8 mouse cellular contexts compared by ENCODE assay signal in genomic region chr3:88526157-88527131, GRCm38 (mm10). TPM values are rescaled to one million over a fixed set of nuclear protein-coding genes. Genes with fewer than 3 reads are reported as not detected.
DNase-seq lines count a peak whose midpoint lies in the region; ATAC-seq and TF ChIP-seq lines count a peak whose summit lies in the region.

No protein-coding gene starts in this region.

- no peaks in the 10 kb centered on the region for H3K79me2 ChIP-seq in CH12.LX (replicated peaks; ENCODE audit: control insufficient read depth, extremely low read depth, insufficient read depth, poor library complexity, severe bottlenecking)

- DNase-seq in CH12.LX (ENCODE audit: extremely low read depth) = peak; percentile 91
- peak; percentile 84 for DNase-seq in c-Kit-positive CD71-positive TER-119-negative erythroid progenitor cells, embryonic 14.5 days (ENCODE audit: low read depth)
- DNase-seq in heart, postnatal 10 days = peak; percentile 88 to 92
- DNase-seq in kidney, postnatal 4 days = peak; percentile 91 to 93
- peak; percentile 79 for DNase-seq in lung, adult 2 months
- DNase-seq in testis, postnatal 14 days (ENCODE audit: low spot score) = peak; percentile 80

- WGBS in forebrain, embryonic 13.5 days = 34% methylated on average over 17 of the region's 17 CpGs
- WGBS in lung, adult 2 months = 34% methylated on average over 17 of the region's 17 CpGs

- in situ Hi-C loops in CH12.LX (cut with MboI; ENCODE audit: low pct_ligation_motif_present, low pct_unique_long_range_greater_than_20kb, low sequenced_read_pairs) = no loop called here

- ATAC-seq in forebrain, embryonic 13.5 days = peak; percentile 67
- peak; percentile 81 for ATAC-seq in neutrophil, adult 5-6 weeks (ENCODE audit: extremely low read depth, insufficient number of reproducible peaks, low FRiP score, poor library complexity, severe bottlenecking)

- 0 out of 2 replicates have a peak, but pooled peaks have one; percentile 29 for TF ChIP-seq POLR2A in CH12.LX (IDR thresholded peaks at IDR 0.05; ENCODE audit: low read depth, low read length)
- no peak for TF ChIP-seq POLR2A in lung, adult 2 months (IDR thresholded peaks at IDR 0.05; ENCODE audit: borderline replicate concordance, extremely low read depth, low read depth, low read length)

- H3K27ac ChIP-seq in CH12.LX (ENCODE audit: insufficient read depth, low read depth) = no peak overlapping the region
- peak overlapping the region; percentile 59 for H3K27ac ChIP-seq in forebrain, embryonic 13.5 days

- TF ChIP-seq EP300 in CH12.LX (IDR thresholded peaks at IDR 0.05; ENCODE audit: low read length) = no peak

- no peaks in the 10 kb centered on the region for H3K9me3 ChIP-seq in CH12.LX (replicated peaks; ENCODE audit: low read length)
- no peaks in the 10 kb centered on the region for H3K9me3 ChIP-seq in forebrain, embryonic 13.5 days (replicated peaks)

- peaks cover 22 to 44% of the 10 kb centered on the region in 2 experiments for H3K4me1 ChIP-seq in CH12.LX (ENCODE audit: control insufficient read depth in 1 of 2, insufficient read depth in 2 of 2)
- H3K4me1 ChIP-seq in forebrain, embryonic 13.5 days = peaks cover 61% of the 10 kb centered on the region
- peaks cover 7% of the 10 kb centered on the region; the same call in 1 of the 2 replicates for H3K4me1 ChIP-seq in lung, adult 2 months (ENCODE audit: control insufficient read depth, insufficient read depth, low read length)

- dilution Hi-C loops in CH12.LX (cut with MboI; ENCODE audit: extremely low pct_ligation_motif_present, extremely low pct_unique_long_range_greater_than_20kb, low sequenced_read_pairs) = no loop called here

- intact Hi-C loops in heart, postnatal 10 days (cut with DNase I) = loop anchor here (1.0 to 2.0 kb wide), 2 partner anchors 41 to 120 kb away; no protein-coding TSS in a partner anchor

- H3K36me3 ChIP-seq in CH12.LX (replicated peaks in 1 of 2; ENCODE audit: control insufficient read depth in 1 of 2, insufficient read depth in 1 of 2, low read length in 1 of 2) = peaks cover 9 to 41% of the 10 kb centered on the region in 2 experiments
- H3K36me3 ChIP-seq in forebrain, embryonic 13.5 days (ENCODE audit: poor library complexity, severe bottlenecking) = peaks cover 29% of the 10 kb centered on the region

- H3K27me3 ChIP-seq in CH12.LX (replicated peaks) = no peaks in the 10 kb centered on the region
- H3K27me3 ChIP-seq in forebrain, embryonic 13.5 days = no peaks in the 10 kb centered on the region

- TF ChIP-seq RAD21 in CH12.LX (IDR thresholded peaks at IDR 0.05; ENCODE audit: low read depth, low read length) = peak; percentile 92

- no peak overlapping the region for H3K9ac ChIP-seq in CH12.LX (ENCODE audit: insufficient read depth, low read depth)
- H3K9ac ChIP-seq in forebrain, embryonic 13.5 days = peak overlapping the region; percentile 55

- H3K4me3 ChIP-seq in CH12.LX (replicated peaks in 1 of 3; ENCODE audit: low read depth in 2 of 3, low read length in 2 of 3, poor library complexity in 1 of 3) = no peak overlapping the region
- peak overlapping the region; percentile 7; the same call in 1 of the 2 replicates for H3K4me3 ChIP-seq in forebrain, embryonic 13.5 days
- H3K4me3 ChIP-seq in lung, adult 2 months (replicated peaks; ENCODE audit: extremely low read depth, low read depth, low read length) = no peak overlapping the region

- no peak overlapping the region for H3K4me2 ChIP-seq in CH12.LX (ENCODE audit: insufficient read depth, low read depth, poor library complexity, severe bottlenecking)
- H3K4me2 ChIP-seq in forebrain, embryonic 13.5 days = peak overlapping the region; percentile 44

- TF ChIP-seq CTCF in CH12.LX (conservative IDR thresholded peaks at IDR 0.05 in 1 of 2, IDR thresholded peaks at IDR 0.05 in 1 of 2; ENCODE audit: low read depth in 2 of 2, low read length in 2 of 2) = peak; percentile 77 to 99
- TF ChIP-seq CTCF in lung, adult 2 months (IDR thresholded peaks at IDR 0.05; ENCODE audit: insufficient read depth, low read length) = peak; percentile 99

TF ChIP-seq in CH12.LX, 34 proteins besides CTCF, POLR2A, EP300 and RAD21:
- TF ChIP-seq IRF4 (IDR thresholded peaks at IDR 0.05; ENCODE audit: low read depth, low read length) (0 out of 2 replicates have a peak, but pooled peaks have one; percentile 39), MXI1 (IDR thresholded peaks at IDR 0.05; ENCODE audit: low read depth, low read length) (peak; percentile 78; the same call in 1 of the 2 replicates), NELFE (IDR thresholded peaks at IDR 0.05; ENCODE audit: low read depth, low read length) (peak; percentile 82; the same call in 1 of the 2 replicates), ETS1 (conservative IDR thresholded peaks at IDR 0.05; ENCODE audit: low read depth, low read length) (no peak), TCF12 (IDR thresholded peaks at IDR 0.05; ENCODE audit: low read depth, low read length) (peak; percentile 54; the same call in 1 of the 2 replicates), SMC3 (IDR thresholded peaks at IDR 0.05; ENCODE audit: low read depth, low read length) (peak; percentile 98), MAX (IDR thresholded peaks at IDR 0.05; ENCODE audit: low read length) (peak; percentile 77), NRF1 (IDR thresholded peaks at IDR 0.05; ENCODE audit: low read depth, low read length) (peak; percentile 41; the same call in 1 of the 2 replicates), ZC3H11A (IDR thresholded peaks at IDR 0.05; ENCODE audit: low read depth, low read length) (peak; percentile 90), USF2 (conservative IDR thresholded peaks at IDR 0.05; ENCODE audit: low read depth, low read length) (no peak), JUND (conservative IDR thresholded peaks at IDR 0.05; ENCODE audit: low read depth, low read length) (no peak), ELF1 (IDR thresholded peaks at IDR 0.05; ENCODE audit: low read depth, low read length) (peak; percentile 29; the same call in 1 of the 2 replicates), MAZ (IDR thresholded peaks at IDR 0.05; ENCODE audit: low read depth, low read length) (no peak), UBTF (IDR thresholded peaks at IDR 0.05; ENCODE audit: low read depth, low read length) (no peak), POLR2AphosphoS2 (IDR thresholded peaks at IDR 0.05; ENCODE audit: low read depth, low read length) (no peak), SIN3A (IDR thresholded peaks at IDR 0.05; ENCODE audit: low read length) (0 out of 2 replicates have a peak, but pooled peaks have one; percentile 67), KAT2A (IDR thresholded peaks at IDR 0.05; ENCODE audit: insufficient replicate concordance, low read length) (no peak), JUN (IDR thresholded peaks at IDR 0.05; ENCODE audit: insufficient read depth, low read depth, low read length) (no peak), USF1 (IDR thresholded peaks at IDR 0.05; ENCODE audit: low read depth, low read length) (no peak), MYC (IDR thresholded peaks at IDR 0.05; ENCODE audit: low read depth, low read length) (peak; percentile 67; the same call in 1 of the 2 replicates), HCFC1 (IDR thresholded peaks at IDR 0.05; ENCODE audit: low read depth, low read length) (peak; percentile 49; the same call in 1 of the 2 replicates)

RNA-seq across cellular contexts. Expression of gene Mex3a, which starts 5.8 kb away (rescaled TPM):
- total RNA-seq in CH12.LX (2012; rRNA removed) (3.4 and 4.9 TPM in 2 replicates), CH12.LX (2014; rRNA removed) (0.86 and 1.1 TPM in 2 replicates)
- 2.0 and 2.5 TPM in 2 replicates for polyA plus RNA-seq in CH12.LX (2012; ENCODE audit: insufficient read length, low read depth)
- 51.5 and 52.6 TPM in 2 replicates for polyA plus RNA-seq in forebrain, embryonic 13.5 days (2015; fragmentation: Nextera tagmentation; extraction: Ambion mirVana)
- 1 to 10 TPM; 3.4 to 6.3 TPM for total RNA-seq in heart, postnatal 10 days (2021)
- polyA plus RNA-seq in lung, adult 2 months (2012; rRNA removed) = 0.53 and 0.84 TPM in 2 replicates
- total RNA-seq in neutrophil, adult 5-6 weeks (2017) = 0.47 and 0.49 TPM in 2 replicates

RNA-seq across cellular contexts. Expression of gene Lmna, which starts 16.7 kb away (rescaled TPM):
- total RNA-seq in CH12.LX (2012; rRNA removed) = 60.7 and 67.7 TPM in 2 replicates
- 16.1 and 19.8 TPM in 2 replicates for total RNA-seq in CH12.LX (2014; rRNA removed)
- polyA plus RNA-seq in CH12.LX (2012; ENCODE audit: insufficient read length, low read depth) = 17.2 and 21.5 TPM in 2 replicates
- 12.1 and 15.5 TPM in 2 replicates for polyA plus RNA-seq in forebrain, embryonic 13.5 days (2015; fragmentation: Nextera tagmentation; extraction: Ambion mirVana)
- 100 to 1,000 TPM; 164 to 173 TPM for total RNA-seq in heart, postnatal 10 days (2021)
- polyA plus RNA-seq in lung, adult 2 months (2012; rRNA removed) = 257 and 302 TPM in 2 replicates
- 8.1 and 9.4 TPM in 2 replicates for total RNA-seq in neutrophil, adult 5-6 weeks (2017)

RNA-seq across cellular contexts. Expression of gene Rab25, which starts 21.7 kb away (rescaled TPM):
- total RNA-seq in CH12.LX (2012; rRNA removed) (4.1 and 7.1 TPM in 2 replicates), CH12.LX (2014; rRNA removed) (0.76 and 0.79 TPM in 2 replicates)
- polyA plus RNA-seq in CH12.LX (2012; ENCODE audit: insufficient read length, low read depth) = 1.8 and 2.0 TPM in 2 replicates
- polyA plus RNA-seq in forebrain, embryonic 13.5 days (2015; fragmentation: Nextera tagmentation; extraction: Ambion mirVana) = not detected in 2 replicates
- not detected for total RNA-seq in heart, postnatal 10 days (2021)
- polyA plus RNA-seq in lung, adult 2 months (2012; rRNA removed) = 53.0 and 105 TPM in 2 replicates
- total RNA-seq in neutrophil, adult 5-6 weeks (2017) = 0.47 and 1.1 TPM in 2 replicates

RNA-seq across cellular contexts. Expression of gene Lamtor2, which starts 26.4 kb away (rescaled TPM):
- total RNA-seq in CH12.LX (2012; rRNA removed) = 73.2 and 96.6 TPM in 2 replicates
- total RNA-seq in CH12.LX (2014; rRNA removed) = 42.3 and 44.0 TPM in 2 replicates
- polyA plus RNA-seq in CH12.LX (2012; ENCODE audit: insufficient read length, low read depth) = 56.0 and 83.9 TPM in 2 replicates
- polyA plus RNA-seq in forebrain, embryonic 13.5 days (2015; fragmentation: Nextera tagmentation; extraction: Ambion mirVana) = 170 and 180 TPM in 2 replicates
- total RNA-seq in heart, postnatal 10 days (2021) = 10 to 100 TPM; 87.3 to 94.0 TPM
- 116 and 135 TPM in 2 replicates for polyA plus RNA-seq in lung, adult 2 months (2012; rRNA removed)
- total RNA-seq in neutrophil, adult 5-6 weeks (2017) = 66.6 and 68.0 TPM in 2 replicates

RNA-seq across cellular contexts. Expression of gene Ubqln4, which starts 27.1 kb away (rescaled TPM):
- total RNA-seq in CH12.LX (2012; rRNA removed) (39.6 and 47.3 TPM in 2 replicates), CH12.LX (2014; rRNA removed) (22.4 and 22.8 TPM in 2 replicates)
- 55.7 and 62.2 TPM in 2 replicates for polyA plus RNA-seq in CH12.LX (2012; ENCODE audit: insufficient read length, low read depth)
- polyA plus RNA-seq in forebrain, embryonic 13.5 days (2015; fragmentation: Nextera tagmentation; extraction: Ambion mirVana) = 43.5 and 47.5 TPM in 2 replicates
- total RNA-seq in heart, postnatal 10 days (2021) = 10 to 100 TPM; 56.5 to 57.2 TPM
- 47.0 and 52.6 TPM in 2 replicates for polyA plus RNA-seq in lung, adult 2 months (2012; rRNA removed)
- 25.3 and 26.3 TPM in 2 replicates for total RNA-seq in neutrophil, adult 5-6 weeks (2017)
